Mouse (Mus musculus): ENCODE results near the gene Lpp. TPM values are rescaled to one million over a fixed set of nuclear protein-coding genes. Genes with fewer than 3 reads are reported as not detected.

The Lpp gene
- total and polyA plus RNA-seq, 3 experiments: not detected

DNA sequence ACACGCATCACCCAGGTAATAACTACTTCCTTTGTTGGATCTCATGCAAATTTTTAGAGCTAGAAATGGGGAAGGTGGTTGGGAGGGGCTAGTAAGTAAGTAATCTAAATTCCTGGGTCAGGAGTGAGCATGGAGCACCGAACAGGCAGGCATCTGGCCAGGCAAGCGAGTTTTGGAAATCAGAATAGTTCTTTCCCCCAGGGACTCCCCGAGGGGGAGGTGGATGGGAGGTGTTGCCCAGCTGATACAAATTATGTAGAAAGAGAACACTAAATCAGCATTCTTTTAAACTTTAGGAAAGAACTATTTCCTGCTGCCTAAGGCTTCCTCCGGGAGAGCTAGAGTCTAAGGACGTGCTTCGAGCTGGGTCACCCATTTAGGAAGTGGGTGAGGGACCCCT is 25.8 kb upstream of the Lpp start:
- Histone ChIP-seq H3K9me3 (replicated peaks; ENCODE audit: insufficient read depth, low read length) (no peaks in the 10 kb centered on the region), H3K27ac (ENCODE audit: control insufficient read depth, low read depth, low read length) (no peak overlapping the region), H3K4me3 (ENCODE audit: control insufficient read depth in 1 of 2, insufficient read depth in 1 of 2, low read depth in 2 of 2, low read length in 2 of 2) (no peak overlapping the region), H3K4me1 (ENCODE audit: control insufficient read depth in 1 of 2, insufficient read depth in 2 of 2, low read length in 2 of 2) (no peaks in the 10 kb centered on the region), H3K79me2 (ENCODE audit: control insufficient read depth, insufficient read depth, low read length, poor library complexity) (no peaks in the 10 kb centered on the region), H3K27me3 (ENCODE audit: control insufficient read depth in 1 of 2, insufficient read depth in 2 of 2, low read length in 2 of 2) (no peaks in the 10 kb centered on the region), H3K9ac (ENCODE audit: control insufficient read depth, low read depth, low read length, poor library complexity, severe bottlenecking) (no peak overlapping the region), H3K36me3 (ENCODE audit: control insufficient read depth in 1 of 2, insufficient read depth in 2 of 2, low read length in 2 of 2) (no peaks in the 10 kb centered on the region)
- no peak for DNase-seq (ENCODE audit: low read depth, low spot score)
- no peak for TF ChIP-seq USF1 (IDR thresholded peaks at IDR 0.05; ENCODE audit: low read depth, low read length)
- TF ChIP-seq KAT2A (conservative IDR thresholded peaks at IDR 0.05; ENCODE audit: low read depth, low read length): no peak
- no peak for TF ChIP-seq CTCF (IDR thresholded peaks at IDR 0.05 in 2 of 3, conservative IDR thresholded peaks at IDR 0.05 in 1 of 3; ENCODE audit: control insufficient read depth in 1 of 3, insufficient read depth in 1 of 3, low read depth in 2 of 3, low read length in 3 of 3, poor library complexity in 1 of 3, severe bottlenecking in 1 of 3)
- TF ChIP-seq POLR2AphosphoS5 (IDR thresholded peaks at IDR 0.05; ENCODE audit: borderline replicate concordance, low read depth, low read length): no peak
- TF ChIP-seq SIN3A (IDR thresholded peaks at IDR 0.05; ENCODE audit: low read length): no peak
- no peak for TF ChIP-seq POLR2A (IDR thresholded peaks at IDR 0.05; ENCODE audit: control insufficient read depth in 1 of 2, insufficient read depth in 1 of 2, low read depth in 1 of 2, low read length in 2 of 2, poor library complexity in 1 of 2)

GRCm38 (mm10) chr16:24376478-24376877 is 16.8 kb upstream of the Lpp start:
- no peaks in the 10 kb centered on the region for H3K9me3 ChIP-seq (replicated peaks; ENCODE audit: insufficient read depth, low read length)
- H3K4me3 ChIP-seq (ENCODE audit: control insufficient read depth in 1 of 2, insufficient read depth in 1 of 2, low read depth in 2 of 2, low read length in 2 of 2): no peak overlapping the region
- no peak overlapping the region for H3K27ac ChIP-seq (ENCODE audit: control insufficient read depth, low read depth, low read length)
- no peak overlapping the region for H3K9ac ChIP-seq (ENCODE audit: control insufficient read depth, low read depth, low read length, poor library complexity, severe bottlenecking)
- no peaks in the 10 kb centered on the region for H3K4me1 ChIP-seq (ENCODE audit: control insufficient read depth in 1 of 2, insufficient read depth in 2 of 2, low read length in 2 of 2)
- no peak for TF ChIP-seq MAZ (IDR thresholded peaks at IDR 0.05; ENCODE audit: low read depth, low read length)
- no peak for TF ChIP-seq CHD2 (IDR thresholded peaks at IDR 0.05; ENCODE audit: low read length)
- no peak for TF ChIP-seq GABPA (IDR thresholded peaks at IDR 0.05; ENCODE audit: low read depth, low read length)
- TF ChIP-seq USF1 (IDR thresholded peaks at IDR 0.05; ENCODE audit: low read depth, low read length): no peak
- TF ChIP-seq KAT2A (conservative IDR thresholded peaks at IDR 0.05; ENCODE audit: low read depth, low read length): no peak
- TF ChIP-seq ZKSCAN1 (IDR thresholded peaks at IDR 0.05; ENCODE audit: low read depth, low read length): no peak
- TF ChIP-seq ZC3H11A (IDR thresholded peaks at IDR 0.05; ENCODE audit: low read depth, low read length): no peak
- TF ChIP-seq POLR2AphosphoS2 (IDR thresholded peaks at IDR 0.05; ENCODE audit: low read length): no peak
- no peak for TF ChIP-seq JUND (IDR thresholded peaks at IDR 0.05; ENCODE audit: low read depth, low read length)
- TF ChIP-seq TAL1 (IDR thresholded peaks at IDR 0.05; ENCODE audit: low read length): no peak
- no peak for TF ChIP-seq CHD1 (IDR thresholded peaks at IDR 0.05; ENCODE audit: low read depth, low read length)
- no peak for TF ChIP-seq BHLHE40 (IDR thresholded peaks at IDR 0.05; ENCODE audit: borderline replicate concordance, low read depth, low read length)
- no peak for TF ChIP-seq MAX (IDR thresholded peaks at IDR 0.05; ENCODE audit: low read length)
- TF ChIP-seq MXI1 (IDR thresholded peaks at IDR 0.05; ENCODE audit: low read depth, low read length): no peak
- no peak for TF ChIP-seq HCFC1 (IDR thresholded peaks at IDR 0.05; ENCODE audit: low read depth, low read length)
- no peak for TF ChIP-seq NRF1 (IDR thresholded peaks at IDR 0.05; ENCODE audit: insufficient read depth, low read depth, low read length, poor library complexity, severe bottlenecking)
- TF ChIP-seq ELF1 (IDR thresholded peaks at IDR 0.05; ENCODE audit: low read depth, low read length): no peak
- no peak for TF ChIP-seq ZMIZ1 (IDR thresholded peaks at IDR 0.05; ENCODE audit: low read depth, low read length)
- H3K27me3 ChIP-seq (ENCODE audit: control insufficient read depth in 1 of 2, insufficient read depth in 2 of 2, low read length in 2 of 2): no peaks in the 10 kb centered on the region
- H3K79me2 ChIP-seq (ENCODE audit: control insufficient read depth, insufficient read depth, low read length, poor library complexity): no peaks in the 10 kb centered on the region
- no peaks in the 10 kb centered on the region for H3K36me3 ChIP-seq (ENCODE audit: control insufficient read depth in 1 of 2, insufficient read depth in 2 of 2, low read length in 2 of 2)
- no peak for DNase-seq (ENCODE audit: low read depth, low spot score)
